Mouse (Mus musculus) stomach, postnatal 0 days (tissue): ENCODE data around the gene Fap.

Experiments used
- CTCF ChIP-seq: IDR thresholded peaks from 2 replicates; pipeline ENCODE4 v1.5.1; 2016; ENCODE audit warnings: antibody characterized with exemption, low read depth, mild to moderate bottlenecking, moderate library complexity
- EP300 ChIP-seq: optimal IDR thresholded peaks from 2 replicates; pipeline ENCODE3; 2016; ENCODE audit warnings: antibody characterized with exemption

DNA sequence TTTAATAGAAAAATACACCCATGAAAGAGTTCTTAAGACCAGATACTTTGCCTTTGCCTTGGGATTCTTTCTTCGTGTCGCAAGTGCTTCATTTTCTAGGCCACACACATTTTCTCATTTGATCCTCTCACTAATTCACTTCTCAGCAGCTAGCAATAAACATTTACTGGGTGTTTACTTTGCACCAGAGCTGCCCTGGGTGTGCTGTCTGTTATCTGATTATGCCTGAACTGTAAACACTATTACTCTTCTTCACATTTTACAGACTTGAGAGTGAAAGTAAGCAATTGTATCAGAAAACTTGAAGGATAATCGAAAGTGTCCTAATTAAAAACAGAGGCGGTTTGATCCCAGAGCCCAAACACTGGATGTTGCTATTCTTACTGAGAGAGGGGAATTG is 15.5 kb upstream of the Fap start:
- TF ChIP-seq CTCF (no peak), EP300 (no peak)
